Mouse (Mus musculus) adrenal gland, adult (tissue): ENCODE results near the gene Ino80.

Experiments
- DNase-seq, 2 experiments: peaks; one replicate each; pipeline ENCODE4 v3.0.0; 2022 to 2023; ENCODE audit warnings: low spot score in 1 of 2; ENCODE audit not compliant: inconsistent age in 2 of 2

The Ino80 gene

DNA sequence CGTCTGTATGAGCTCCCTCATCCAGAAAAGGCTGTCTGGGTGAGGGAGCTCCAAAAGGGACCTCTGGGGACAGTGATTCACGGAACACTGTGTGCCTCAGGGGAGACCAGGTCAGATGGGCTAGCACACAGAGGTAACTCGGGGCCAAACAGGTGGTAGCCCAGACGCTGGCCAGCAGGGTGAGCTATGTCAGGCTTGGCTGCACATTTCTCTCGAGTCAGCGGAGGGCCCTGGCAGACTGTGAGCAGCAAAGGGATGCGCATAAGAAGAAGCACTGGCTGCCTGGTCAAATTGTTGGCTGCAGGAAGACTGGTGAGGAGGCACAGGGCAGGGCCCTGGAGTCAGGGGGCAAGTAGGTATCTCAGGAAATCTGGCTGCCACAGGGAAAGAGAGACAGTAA lies 121.8 kb downstream of the Ino80 start:
- peak in 1 of 2 experiments; percentile 51 for DNase-seq

DNA sequence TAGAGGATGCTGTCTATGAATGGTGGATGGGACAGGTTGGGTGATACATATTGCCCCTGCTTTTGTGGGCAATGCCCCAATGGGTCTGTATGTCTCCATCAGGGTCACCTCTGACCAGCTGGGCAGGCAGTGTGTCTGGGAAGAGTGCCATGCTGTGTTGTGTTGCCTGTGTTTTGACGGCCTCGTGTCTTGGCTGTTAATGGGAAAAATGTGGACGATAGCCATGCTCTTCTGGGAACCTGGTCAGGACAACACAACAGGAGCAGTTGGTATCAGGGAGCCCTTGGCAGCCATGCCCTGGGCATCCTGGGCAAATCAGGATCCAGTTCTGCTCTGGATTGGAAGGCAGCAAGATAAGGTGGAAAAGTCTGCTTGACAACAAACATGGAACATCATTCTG lies 122.4 kb downstream of the Ino80 start:
- peak in 1 of 2 experiments; percentile 67 for DNase-seq

DNA sequence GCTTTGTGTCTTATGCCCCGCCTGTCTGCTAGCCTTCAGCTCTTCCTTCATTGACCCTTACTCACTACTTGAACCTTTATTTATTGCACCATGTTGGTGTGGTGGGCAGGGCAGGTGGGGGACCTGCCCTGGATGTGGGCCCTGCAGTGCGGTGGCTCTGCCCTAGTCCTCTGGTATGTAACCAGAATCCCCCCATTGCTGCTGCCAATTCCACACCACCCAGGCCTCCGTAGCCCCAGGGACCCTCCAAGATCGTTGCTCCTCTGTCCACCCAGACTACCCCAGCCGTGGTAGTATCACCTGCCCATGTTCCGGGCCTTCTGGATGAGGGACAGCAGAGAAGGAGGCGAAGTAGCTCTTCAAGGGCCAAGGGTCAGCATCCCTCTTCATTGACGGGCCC lies 123.8 kb downstream of the Ino80 start:
- no peak for DNase-seq

DNA sequence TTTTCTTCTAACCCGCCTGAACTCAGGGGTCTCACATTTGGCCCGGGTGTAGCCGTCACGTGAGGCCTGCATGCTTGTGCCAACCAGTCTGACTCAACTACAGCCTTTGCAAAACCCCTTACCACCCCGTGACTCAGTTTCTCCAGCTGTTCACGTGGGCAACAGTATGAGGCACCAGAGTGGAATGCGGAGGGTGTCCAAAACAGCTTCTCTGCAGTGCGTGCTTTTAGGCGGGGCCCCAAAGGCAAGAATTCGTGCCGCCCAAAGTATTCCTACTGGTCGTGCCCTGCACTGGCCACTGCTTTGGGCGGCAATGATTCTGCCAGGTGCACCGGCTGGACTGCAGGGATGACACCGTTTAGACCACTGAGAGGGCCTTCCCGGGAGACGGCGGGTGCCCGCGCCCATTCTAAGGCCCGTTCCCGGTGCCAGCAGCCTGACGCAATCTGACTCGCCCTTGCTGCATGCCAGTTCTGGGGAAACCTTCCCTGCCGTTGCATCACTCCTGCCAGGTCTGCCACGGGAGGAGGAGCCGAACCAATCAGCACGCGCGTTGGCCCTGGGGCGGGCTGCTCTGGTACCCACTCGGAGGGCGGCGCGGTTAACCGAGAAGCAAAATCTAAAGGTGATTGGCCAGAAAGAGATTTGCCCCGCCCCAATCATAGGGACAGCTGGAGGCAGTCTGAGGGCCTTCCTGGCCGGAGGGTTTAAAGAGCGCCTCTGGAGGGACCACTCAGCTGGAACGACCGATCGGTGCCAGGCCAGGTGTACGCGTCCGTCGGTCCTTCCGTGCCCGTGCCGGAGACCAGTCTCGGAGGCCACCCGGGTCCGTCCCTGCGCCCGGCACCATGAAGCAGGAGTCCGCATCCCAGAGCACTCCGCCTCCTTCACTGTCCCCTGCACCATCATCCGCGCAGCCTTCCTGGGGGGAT lies 126.7 kb downstream of the Ino80 start, which contains the start of gene Chac1:
Chac1 (plus strand) TSS at position 675 of the 932 bp plus-strand sequence.
- peak; percentile 95 to 98 for DNase-seq

DNA sequence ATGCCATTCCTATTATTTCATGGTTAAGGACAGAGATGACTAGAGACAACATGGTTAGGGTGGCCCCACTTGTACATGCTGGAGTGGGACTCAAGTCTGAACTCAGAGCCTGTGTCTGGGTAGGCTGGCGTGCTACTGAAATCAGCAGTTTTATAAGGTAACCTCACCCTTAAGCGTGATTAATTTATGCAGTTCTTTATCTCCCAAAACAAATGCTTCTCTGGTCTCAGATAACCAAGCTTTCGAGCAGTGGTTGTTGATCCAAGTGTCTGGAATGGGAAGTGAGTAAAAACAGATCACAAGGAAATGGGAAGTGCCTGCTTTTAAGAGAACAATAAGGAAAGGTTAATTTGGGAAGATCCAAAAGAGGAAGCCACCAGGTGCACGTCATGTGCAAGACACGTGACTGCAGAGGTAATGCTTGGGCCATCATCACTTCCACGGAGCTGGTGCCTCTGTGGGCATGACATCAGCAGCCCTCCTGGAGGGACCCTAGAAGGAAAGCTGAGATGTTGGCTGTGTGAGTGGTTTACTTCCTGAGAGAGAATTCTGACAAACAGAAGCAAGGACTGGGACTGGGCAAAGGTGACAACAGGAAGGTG lies 132.8 kb downstream of the Ino80 start:
- DNase-seq: peak in 1 of 2 experiments; percentile 26

DNA sequence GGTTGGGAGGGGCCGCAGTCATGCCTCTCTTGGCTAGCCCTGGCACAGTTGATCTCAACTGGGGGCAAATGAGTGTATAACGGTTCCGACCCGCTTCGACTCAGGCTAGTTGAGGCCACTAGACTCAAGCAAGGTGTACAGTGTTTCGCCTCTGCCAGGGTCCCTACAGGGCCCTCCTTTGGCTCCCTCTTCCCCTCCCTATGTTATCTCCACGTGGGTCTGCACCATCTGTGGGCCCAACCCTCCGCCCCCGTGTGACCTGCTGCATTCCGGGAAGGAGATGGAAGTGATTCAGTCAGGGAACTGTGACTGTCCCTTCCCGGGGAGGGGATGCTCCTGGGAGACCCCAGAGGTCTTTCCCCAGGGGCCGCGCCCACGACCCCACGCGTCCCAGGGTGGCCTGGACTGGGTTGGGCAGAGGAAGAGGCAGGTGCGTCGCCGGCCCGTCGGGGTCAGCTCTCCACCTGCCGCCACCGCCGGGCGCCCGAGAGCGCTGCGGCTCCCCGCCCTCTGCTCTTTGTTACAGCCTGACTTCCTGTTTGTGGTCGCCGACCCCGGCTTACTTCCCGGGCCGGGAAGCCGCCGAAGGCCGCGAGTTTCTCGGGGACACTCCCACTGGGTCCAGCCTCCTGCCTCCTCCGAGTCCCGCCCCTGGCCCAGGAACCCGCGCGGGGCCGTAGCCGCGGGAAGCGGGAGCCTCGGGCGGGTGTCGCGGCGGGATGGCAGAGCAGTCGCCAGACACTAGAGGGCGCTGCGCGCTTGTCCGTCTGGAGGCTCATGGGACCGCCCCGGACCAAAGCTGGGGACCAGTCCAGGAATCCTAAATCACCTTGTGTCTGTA lies 139.8 kb downstream of the Ino80 start:
- peak; percentile 91 to 97 for DNase-seq

DNA sequence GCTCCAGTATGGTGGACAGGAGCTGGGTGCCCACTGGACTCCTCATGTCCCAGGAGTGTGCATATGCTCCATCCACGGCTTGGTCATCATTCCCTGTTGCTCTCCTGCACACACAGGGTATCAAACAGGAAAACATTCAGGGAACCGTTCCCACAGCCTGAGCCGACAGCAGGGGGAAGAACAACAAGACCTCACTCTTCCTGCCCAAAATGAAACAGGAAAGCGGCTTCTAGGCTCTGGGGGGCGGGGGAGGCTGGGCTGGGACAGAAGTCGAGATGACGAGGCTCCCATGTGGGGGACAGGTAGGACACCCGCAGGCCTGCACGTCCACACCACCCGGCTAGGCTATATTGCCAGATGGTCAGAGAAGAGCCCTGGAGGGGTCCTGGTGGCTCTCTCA lies 141.0 kb downstream of the Ino80 start:
- DNase-seq: peak in 1 of 2 experiments; percentile 68

DNA sequence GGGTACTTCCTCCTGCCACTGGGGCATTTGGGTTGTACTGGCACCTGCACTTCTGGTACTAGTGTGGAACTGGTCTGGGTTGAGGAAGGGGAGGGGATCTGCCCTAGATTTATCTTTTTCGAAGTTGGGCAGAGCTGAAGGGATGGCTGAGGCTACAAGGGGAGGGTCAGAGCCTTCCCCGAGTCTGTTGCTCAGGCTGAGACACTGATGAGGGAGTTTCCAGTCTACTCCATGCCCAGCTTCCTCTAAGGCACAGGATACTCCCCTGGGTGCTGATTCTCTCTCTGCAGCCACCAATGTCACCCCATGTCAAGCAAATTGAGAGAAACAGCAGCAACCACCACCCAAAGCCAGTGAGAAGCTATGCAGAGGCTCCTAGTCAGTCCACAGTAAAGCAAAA lies 141.5 kb downstream of the Ino80 start:
- no peak for DNase-seq

DNA sequence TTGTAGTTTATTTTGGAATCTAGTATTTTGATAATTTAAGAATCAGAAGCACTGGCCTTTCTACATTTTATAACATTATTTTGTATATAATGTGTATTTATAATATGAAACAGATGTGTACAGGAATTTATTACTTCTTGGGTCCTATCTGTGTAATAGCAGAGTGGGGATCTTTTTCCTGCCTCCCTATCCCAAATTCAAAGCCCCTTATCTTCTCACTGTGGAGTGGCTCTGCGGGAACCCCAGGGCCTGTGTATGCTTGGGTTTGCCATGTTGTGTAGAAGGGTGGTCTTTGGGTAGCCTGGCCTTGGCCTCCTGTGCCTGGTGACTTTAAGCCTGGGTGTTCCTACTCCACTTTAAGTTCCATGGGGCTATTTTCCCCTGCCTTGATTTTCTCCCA lies 142.0 kb downstream of the Ino80 start:
- DNase-seq: no peak

DNA sequence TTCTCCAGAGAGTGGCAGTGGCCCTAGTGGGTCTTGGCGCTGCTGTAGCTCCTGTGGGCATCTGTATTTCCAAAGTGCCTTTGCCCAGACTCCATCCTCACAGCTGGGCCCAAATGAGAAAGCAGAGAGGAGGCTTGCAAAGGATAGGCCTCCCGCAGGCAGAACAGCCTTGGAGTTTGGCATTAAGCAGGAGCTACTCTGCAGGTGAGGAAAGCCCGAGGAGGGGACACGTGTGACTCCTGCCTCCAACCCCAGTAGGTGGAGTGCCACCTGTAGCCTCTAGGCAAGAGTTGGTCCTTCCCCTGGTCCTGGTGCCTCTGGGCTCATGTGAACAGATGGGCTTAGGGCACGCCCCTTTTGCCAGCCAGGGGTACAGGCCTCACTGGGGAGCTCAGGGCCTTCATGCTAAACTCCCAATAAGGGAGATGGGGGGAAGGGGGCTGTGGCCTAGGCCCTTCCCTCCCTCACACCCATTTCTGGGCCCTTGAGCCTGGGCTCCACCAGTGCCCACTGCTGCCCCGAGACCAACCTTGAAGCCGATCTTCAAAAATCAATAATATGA lies 142.4 kb downstream of the Ino80 start:
- no peak for DNase-seq

DNA sequence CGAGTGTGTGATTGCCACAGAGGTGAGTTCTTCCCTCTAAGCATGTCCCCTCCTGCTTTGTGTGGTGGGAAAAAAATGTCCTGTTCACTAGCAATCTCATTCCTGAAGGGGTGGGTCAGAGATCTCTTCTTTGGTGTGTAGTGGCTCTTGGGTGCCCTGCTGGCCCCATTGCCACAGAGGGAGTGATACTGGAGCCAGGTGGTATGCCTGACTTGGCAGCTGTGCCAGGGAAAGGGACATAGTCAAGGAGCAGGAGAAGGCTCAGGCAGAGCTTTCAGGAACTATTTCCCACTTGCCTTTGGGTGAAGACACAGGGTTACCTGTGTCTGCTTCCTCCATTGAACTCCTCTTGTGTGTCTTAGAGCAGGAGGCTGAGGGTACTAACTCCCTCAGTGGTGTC lies 143.4 kb downstream of the Ino80 start:
- no peak for DNase-seq

DNA sequence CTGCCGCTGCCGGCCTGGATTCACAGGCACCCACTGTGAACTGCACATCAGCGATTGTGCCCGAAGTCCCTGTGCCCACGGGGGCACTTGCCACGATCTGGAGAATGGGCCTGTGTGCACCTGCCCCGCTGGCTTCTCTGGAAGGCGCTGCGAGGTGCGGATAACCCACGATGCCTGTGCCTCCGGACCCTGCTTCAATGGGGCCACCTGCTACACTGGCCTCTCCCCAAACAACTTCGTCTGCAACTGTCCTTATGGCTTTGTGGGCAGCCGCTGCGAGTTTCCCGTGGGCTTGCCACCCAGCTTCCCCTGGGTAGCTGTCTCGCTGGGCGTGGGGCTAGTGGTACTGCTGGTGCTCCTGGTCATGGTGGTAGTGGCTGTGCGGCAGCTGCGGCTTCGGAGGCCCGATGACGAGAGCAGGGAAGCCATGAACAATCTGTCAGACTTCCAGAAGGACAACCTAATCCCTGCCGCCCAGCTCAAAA lies 145.3 kb downstream of the Ino80 start:
- DNase-seq: no peak

DNA sequence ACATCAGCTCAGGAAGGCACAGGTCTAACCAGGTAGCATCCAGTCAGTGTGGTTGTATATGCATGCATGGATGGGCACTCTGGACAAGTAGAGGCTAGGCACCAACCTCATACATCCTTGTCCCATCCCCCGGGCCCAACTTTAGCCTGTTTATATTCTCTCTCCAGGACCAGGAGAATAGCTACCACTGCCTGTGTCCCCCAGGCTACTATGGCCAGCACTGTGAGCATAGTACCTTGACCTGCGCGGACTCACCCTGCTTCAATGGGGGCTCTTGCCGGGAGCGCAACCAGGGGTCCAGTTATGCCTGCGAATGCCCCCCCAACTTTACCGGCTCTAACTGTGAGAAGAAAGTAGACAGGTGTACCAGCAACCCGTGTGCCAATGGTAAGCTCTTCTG lies 146.7 kb downstream of the Ino80 start:
- DNase-seq: no peak

DNA sequence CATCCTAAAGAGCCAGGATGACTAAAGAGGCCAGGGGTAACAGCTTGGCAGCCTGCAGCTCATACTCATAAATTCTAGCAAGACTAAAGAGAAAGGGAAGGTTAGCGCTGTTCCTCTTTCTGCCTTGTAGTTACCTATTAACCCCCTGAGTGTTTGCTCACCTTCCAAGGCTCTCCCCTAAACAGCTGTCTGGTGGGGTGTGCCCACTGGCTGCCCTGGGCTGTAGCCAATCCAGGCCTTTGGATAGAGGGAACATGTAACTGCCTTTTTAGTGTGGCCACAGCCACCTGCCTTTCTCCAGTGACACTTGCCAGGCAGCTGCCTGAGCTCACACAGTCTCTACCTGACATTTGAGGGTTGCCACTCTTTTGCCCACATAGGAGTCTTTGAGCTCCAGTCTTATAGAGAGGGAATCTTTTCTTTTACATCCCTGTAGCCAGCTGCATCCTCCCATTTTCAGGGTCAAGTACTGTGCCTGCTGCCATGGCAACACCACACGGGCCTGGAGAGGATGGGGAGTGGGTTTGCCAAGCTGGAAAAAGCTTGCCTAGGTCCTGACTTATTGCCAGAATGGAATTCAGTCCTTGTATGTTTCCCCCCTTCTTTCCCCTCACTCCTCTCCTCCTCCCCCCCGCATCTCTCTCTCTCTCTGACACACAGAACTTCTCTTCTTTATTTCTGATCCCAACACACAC lies 148.2 kb downstream of the Ino80 start:
- DNase-seq: no peak

DNA sequence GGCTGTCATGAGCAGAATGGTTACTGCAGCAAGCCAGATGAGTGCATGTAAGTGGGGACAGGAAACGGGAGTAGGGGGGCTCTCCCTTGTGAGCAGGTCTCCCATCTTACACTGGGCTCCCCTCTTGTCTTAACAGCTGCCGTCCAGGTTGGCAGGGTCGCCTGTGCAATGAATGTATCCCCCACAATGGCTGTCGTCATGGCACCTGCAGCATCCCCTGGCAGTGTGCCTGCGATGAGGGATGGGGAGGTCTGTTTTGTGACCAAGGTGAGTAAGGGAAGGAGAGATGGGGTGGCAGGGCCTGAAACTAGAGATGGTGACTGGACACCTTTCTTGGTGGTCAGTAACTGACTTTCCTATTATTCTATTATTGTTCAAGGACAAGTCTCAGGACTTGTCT lies 148.9 kb downstream of the Ino80 start:
- DNase-seq: no peak

DNA sequence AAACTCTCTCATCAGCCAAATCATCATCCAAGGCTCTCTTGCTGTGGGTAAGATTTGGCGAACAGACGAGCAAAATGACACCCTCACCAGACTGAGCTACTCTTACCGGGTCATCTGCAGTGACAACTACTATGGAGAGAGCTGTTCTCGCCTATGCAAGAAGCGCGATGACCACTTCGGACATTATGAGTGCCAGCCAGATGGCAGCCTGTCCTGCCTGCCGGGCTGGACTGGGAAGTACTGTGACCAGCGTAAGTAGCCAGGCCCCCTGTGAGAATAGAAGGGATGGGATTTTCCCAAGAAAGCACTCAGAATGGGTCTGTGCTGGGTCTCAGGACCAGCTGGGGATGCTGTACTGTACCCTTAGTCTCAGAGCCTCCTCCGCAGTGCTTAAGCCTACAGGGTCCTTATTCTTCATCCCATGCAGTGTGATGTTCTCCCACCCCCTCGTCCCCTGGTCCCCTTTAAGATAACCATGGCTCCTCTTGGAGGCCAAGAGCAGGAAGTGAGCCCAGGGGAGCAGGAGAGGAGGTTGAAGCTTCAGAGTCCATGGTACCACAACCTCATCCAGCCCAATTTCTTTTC lies 149.5 kb downstream of the Ino80 start:
- no peak for DNase-seq

DNA sequence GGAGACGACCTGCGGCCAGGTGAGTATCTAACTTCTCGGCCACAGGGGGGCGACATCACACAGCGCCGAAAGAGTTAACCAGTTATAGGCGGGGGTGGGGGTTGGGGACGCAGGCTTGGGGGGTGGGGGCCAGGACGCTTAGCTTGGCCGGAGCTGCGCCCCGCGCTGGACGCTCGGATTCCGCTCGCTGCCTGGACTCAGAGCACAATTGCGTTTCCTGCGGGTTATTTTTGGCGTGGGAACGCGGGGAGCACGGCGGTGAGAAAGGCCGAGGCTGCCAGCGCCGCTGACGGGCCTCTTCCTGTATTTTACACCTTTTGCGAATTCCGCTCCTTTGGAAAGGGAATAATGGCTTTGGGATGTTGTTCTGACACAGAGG lies 150.4 kb downstream of the Ino80 start:
- peak; percentile 74 to 79 for DNase-seq

DNA sequence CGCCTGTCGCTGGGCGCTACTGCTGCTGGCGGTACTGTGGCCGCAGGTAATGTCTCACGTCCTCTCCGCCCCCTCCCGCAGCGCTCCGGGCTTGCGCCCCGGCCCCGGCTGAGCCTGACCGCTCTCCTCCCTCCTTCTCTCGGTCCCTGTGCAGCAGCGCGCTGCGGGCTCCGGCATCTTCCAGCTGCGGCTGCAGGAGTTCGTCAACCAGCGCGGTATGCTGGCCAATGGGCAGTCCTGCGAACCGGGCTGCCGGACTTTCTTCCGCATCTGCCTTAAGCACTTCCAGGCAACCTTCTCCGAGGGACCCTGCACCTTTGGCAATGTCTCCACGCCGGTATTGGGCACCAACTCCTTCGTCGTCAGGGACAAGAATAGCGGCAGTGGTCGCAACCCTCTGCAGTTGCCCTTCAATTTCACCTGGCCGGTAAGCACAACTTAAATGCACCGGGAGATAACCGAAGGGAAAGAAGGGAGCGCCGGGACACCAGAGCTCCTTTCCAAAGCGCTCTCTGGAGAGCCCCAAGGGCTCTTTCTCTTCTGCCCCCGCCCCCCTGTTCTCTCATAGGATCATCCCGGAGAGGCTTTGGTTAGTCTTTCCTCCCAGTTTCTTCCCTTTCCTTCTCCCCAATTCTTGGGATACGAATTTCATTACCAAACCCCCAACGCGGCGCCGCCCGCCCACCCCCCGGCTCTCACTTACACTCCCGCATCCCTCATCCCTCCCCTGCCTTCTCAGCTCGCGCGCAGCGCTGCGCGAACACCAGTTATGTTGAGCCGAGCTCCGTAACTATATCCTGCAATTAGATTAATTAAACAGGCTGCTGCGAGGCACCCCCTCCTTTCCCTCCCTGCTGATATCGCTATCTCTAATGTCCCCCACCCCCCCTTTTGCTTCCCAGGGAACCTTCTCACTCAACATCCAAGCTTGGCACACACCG lies 151.1 kb downstream of the Ino80 start:
- peak in 1 of 2 experiments; percentile 68 for DNase-seq

DNA sequence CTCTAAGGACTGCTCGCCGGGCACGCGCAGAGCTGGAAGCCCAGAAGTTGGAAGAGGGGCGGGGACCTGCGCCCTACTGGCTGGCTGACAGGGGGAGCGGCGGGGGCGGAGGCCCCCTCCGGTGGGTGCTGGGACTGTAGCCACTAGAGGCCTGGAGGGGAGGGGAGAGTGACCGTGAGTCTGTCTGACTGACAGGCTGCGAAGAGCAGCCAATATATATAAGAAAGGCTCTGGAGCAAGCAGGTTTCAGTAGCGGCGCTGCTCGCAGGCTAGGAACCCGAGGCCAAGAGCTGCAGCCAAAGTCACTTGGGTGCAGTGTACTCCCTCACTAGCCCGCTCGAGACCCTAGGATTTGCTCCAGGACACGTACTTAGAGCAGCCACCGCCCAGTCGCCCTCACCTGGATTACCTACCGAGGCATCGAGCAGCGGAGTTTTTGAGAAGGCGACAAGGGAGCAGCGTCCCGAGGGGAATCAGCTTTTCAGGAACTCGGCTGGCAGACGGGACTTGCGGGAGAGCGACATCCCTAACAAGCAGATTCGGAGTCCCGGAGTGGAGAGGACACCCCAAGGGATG lies 151.8 kb downstream of the Ino80 start, which contains the start of gene Dll4:
Dll4 (plus strand) TSS at position 217 of the 576 bp plus-strand sequence.
- peak; percentile 78 to 83 for DNase-seq
